Mouse (Mus musculus): ENCODE measurements at regions not wholly inside any gene's neighbourhood (a gene's known extent, or its start where the extent isn't known, plus 50 kb on each side); places are given as distances from the start of the nearest gene placed in this dataset.
A peak's percentile ranks its signal among the peaks of the same experiment; 100 is the strongest.

DNA sequence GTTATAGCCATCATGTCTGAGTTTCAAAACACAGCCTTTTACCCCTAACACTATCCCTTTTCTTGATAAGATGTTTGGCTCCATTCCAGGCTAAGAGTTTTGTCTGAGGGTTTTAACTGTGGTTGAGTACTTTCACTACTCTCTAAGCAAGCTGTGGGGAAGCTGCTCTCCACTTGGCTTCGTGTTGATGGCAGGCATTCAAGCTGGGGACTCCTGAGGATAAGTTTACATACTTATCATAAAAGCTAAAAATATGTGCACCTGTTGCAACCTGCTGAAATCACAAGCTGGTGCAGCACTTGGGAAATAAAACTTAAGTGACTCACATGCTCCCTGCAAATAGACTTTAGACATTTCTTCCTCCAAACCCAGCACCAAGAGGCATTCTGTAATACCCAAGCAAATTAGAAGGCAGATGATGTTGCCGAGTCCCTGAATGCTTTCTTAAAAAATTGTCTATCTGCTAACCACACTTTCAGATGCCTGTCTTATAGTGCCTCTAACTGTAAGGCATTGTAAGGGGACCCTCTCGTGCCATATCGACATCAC, 169.3 kb downstream of the Lnpk start:
- peaks cover 30% of the 10 kb centered on the region for H3K4me1 ChIP-seq
- H3K27me3 ChIP-seq, result no peaks in the 10 kb centered on the region
- no peak overlapping the region for H3K4me2 ChIP-seq (replicated peaks)
- no peaks in the 10 kb centered on the region for H3K9me3 ChIP-seq
- 65% methylated on average over 4 of the region's 4 CpGs for WGBS
- H3K4me3 ChIP-seq, result no peak overlapping the region
- H3K9ac ChIP-seq, result no peak overlapping the region
- H3K36me3 ChIP-seq, result no peaks in the 10 kb centered on the region
- ATAC-seq (ENCODE audit: low FRiP score, low read depth), result no peak
- no peak overlapping the region for H3K27ac ChIP-seq

DNA sequence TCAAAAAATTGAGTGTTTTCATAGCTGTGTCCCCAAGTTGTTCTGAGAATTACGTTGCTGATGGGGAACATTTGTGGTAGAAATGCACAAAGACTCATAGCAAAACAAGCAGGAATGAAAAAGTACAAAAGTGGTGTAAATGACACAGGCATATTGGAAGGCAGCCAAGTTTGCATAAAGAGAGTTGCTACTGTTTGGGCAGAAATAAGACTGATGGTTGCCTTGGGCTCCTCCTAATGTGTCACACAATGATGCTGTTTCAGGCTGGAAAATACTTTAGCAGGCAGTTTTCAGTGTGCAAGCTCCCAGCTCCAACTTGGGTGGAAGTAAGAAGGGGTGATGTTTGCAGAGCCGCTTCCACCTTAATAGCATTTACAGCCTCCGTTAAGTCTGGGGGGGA, 174.7 kb downstream of the Lnpk start:
- 30% methylated on average over 3 of the region's 3 CpGs for WGBS
- no peak overlapping the region for H3K4me2 ChIP-seq (replicated peaks)
- H3K4me3 ChIP-seq, result no peak overlapping the region
- H3K9ac ChIP-seq, result no peak overlapping the region
- H3K36me3 ChIP-seq, result no peaks in the 10 kb centered on the region
- H3K27me3 ChIP-seq, result no peaks in the 10 kb centered on the region
- H3K4me1 ChIP-seq, result peaks cover 28% of the 10 kb centered on the region
- no peak for ATAC-seq (ENCODE audit: low FRiP score, low read depth)
- H3K9me3 ChIP-seq, result no peaks in the 10 kb centered on the region
- no peak overlapping the region for H3K27ac ChIP-seq

DNA sequence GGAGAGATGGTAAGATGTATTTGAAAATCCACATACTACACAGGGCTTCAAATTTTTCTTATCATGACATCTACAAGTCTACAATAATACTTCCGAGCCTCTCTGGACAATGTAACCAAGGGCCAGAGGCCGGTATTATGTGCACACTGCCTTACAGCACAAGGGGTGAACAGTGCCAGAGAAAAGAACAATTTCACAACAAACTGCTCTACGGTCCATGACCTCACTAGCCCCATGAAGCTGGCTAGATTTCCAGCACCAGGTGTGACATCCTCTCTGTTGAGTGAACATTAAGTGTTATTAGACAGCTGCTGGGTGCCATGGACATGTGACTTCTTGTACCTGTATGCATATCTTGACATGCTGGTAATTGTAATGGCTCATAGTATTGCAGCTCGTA, 188.2 kb downstream of the Lnpk start:
- WGBS, result 90% methylated on average over 4 of the region's 4 CpGs
- Histone ChIP-seq H3K27ac (no peak overlapping the region), H3K4me1 (peaks cover 15% of the 10 kb centered on the region; the same call in 1 of the 2 replicates), H3K9ac (no peak overlapping the region), H3K4me2 (replicated peaks) (no peak overlapping the region), H3K36me3 (no peaks in the 10 kb centered on the region), H3K27me3 (no peaks in the 10 kb centered on the region), H3K9me3 (no peaks in the 10 kb centered on the region), H3K4me3 (no peak overlapping the region)
- ATAC-seq (ENCODE audit: low FRiP score, low read depth), result no peak

DNA sequence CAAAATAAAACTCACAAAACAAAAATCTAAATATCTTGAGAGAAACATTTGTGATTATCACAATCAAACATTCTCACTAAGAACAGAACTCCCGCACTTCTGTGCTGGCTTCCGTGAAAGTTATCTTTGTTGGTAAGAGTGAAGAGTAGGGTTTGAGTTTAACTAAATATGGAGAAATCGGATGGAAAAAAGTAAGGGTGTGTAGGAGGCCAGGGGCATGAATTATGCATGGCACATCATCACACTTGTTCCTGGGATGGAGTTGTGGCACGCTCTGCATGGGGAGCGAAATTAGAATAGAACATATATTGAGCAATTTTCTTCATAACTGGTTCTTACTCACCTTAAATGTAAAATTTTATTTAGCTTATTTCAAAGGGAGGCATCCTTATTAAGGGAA, 191.2 kb downstream of the Lnpk start:
- Histone ChIP-seq H3K36me3 (no peaks in the 10 kb centered on the region), H3K9me3 (no peaks in the 10 kb centered on the region), H3K9ac (no peak overlapping the region), H3K4me2 (replicated peaks) (no peak overlapping the region), H3K4me3 (no peak overlapping the region), H3K27me3 (no peaks in the 10 kb centered on the region), H3K4me1 (peaks cover 15% of the 10 kb centered on the region; the same call in 1 of the 2 replicates), H3K27ac (no peak overlapping the region)
- ATAC-seq (ENCODE audit: low FRiP score, low read depth), result no peak
- WGBS, result 85% methylated on average over 5 of the region's 5 CpGs

DNA sequence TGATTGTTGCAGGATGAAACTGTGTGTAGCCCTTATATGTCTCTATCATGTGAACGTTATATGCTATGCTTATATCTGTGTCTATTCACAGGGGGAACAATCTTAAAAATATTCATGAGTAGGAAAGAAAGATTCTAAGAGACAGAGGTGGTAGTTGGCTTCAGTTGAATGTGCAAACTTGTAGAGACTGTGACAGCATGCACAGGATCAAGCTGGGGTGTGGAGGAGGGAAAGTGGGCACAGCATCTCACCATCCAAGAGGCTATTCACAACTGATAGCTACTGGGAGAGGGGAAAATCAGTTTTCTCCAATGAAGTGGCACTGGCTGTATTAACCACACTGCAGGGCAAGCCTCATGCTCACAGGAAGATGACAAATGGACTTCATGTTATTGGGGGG, 194.3 kb downstream of the Lnpk start:
- H3K27me3 ChIP-seq, result no peaks in the 10 kb centered on the region
- H3K27ac ChIP-seq, result no peak overlapping the region
- H3K4me2 ChIP-seq (replicated peaks), result no peak overlapping the region
- H3K4me3 ChIP-seq, result no peak overlapping the region
- peaks cover 29% of the 10 kb centered on the region for H3K4me1 ChIP-seq
- H3K9ac ChIP-seq, result no peak overlapping the region
- 84% methylated on average over 1 of the region's 1 CpGs for WGBS
- no peaks in the 10 kb centered on the region for H3K9me3 ChIP-seq
- no peaks in the 10 kb centered on the region for H3K36me3 ChIP-seq
- ATAC-seq (ENCODE audit: low FRiP score, low read depth), result no peak

DNA sequence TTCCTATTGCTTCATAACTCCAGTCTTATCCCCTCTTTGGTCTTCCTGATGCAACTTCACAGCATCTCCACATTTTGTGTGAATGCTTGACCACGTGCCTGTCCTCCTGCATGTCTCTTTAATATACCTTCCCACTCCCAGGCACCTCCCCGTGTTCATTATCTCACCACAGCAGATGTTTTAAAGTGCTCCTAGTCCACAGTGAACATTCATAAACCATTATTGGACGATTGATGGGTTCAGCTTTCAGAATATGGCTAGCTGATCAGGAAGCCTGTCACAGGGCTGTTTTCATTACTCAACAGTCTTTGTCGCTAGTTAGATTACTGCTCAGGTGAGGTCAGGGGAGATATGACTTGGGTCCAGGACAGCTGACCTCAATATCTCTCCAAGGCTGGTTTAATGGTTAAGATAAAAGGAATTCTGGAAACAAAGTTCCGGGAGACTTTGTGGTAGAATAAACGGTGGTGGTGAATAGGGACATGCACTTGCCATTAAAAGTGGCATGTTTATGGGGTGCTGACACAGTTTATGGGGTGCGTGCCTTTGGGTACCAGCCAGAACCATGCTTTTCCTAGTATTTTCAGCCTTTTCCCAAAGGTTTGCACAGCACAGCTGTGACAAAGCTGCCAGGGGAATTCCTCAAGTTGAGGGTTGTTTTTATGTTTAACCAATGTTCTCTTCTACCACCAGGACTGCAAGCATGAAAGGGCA, 198.5 kb downstream of the Lnpk start:
- Histone ChIP-seq H3K36me3 (no peaks in the 10 kb centered on the region), H3K27ac (no peak overlapping the region), H3K4me2 (replicated peaks) (no peak overlapping the region), H3K9me3 (no peaks in the 10 kb centered on the region), H3K4me3 (no peak overlapping the region), H3K4me1 (peaks cover 23% of the 10 kb centered on the region), H3K9ac (no peak overlapping the region), H3K27me3 (no peaks in the 10 kb centered on the region)
- ATAC-seq (ENCODE audit: low FRiP score, low read depth), result peak; percentile 69; the same call in 1 of the 2 replicates
- WGBS, result 7% methylated on average over 7 of the region's 7 CpGs

DNA sequence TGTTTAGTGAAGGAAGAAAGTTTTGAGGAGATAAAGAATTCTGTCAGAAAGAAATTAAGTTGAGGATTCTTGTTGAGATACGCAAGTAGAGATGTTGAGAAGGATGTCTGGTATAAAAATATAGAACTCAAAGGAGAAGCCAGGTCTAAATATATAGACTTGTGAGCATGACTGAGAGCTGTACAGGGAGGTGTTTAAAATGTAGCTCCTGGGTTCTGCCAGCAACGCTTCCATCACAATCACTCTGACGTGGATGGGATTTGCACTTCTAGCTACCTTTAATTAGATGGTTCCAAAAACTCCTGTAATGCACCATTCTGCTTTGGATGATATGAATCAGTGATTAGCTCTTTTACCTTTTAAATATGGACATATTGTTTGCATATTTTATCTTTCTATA, 200.5 kb downstream of the Lnpk start:
- 89% methylated on average over 3 of the region's 3 CpGs for WGBS
- Histone ChIP-seq H3K27ac (no peak overlapping the region), H3K36me3 (no peaks in the 10 kb centered on the region), H3K27me3 (no peaks in the 10 kb centered on the region), H3K4me1 (peaks cover 24% of the 10 kb centered on the region), H3K4me3 (no peak overlapping the region), H3K9ac (no peak overlapping the region), H3K9me3 (no peaks in the 10 kb centered on the region), H3K4me2 (replicated peaks) (no peak overlapping the region)
- no peak for ATAC-seq (ENCODE audit: low FRiP score, low read depth)

DNA sequence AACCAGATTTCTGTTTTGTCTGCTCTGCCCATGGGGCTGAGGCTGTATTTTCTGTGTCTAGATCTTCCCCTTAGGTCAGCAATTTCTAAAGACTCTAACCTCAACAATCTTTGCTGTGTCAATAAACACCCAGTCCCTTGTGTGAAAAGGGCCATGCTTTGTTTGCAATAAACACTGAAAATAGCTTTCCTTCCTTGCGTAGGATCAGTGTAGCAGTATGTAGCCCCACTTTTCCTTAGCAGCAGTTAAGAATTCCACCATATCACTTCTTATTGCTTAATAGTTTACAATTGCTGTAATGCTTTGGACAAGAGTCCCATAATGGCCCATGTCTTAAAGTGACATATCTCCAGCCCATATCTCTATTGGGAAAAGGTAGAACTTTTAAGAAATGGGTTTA, 205.3 kb downstream of the Lnpk start:
- H3K4me1 ChIP-seq, result peaks cover 3% of the 10 kb centered on the region; the same call in 1 of the 2 replicates
- no peaks in the 10 kb centered on the region for H3K27me3 ChIP-seq
- no peaks in the 10 kb centered on the region; the same call in 1 of the 2 replicates for H3K9me3 ChIP-seq
- no peak overlapping the region for H3K27ac ChIP-seq
- ATAC-seq (ENCODE audit: low FRiP score, low read depth), result no peak
- 85% methylated on average over 1 of the region's 1 CpGs for WGBS
- H3K9ac ChIP-seq, result no peak overlapping the region
- no peaks in the 10 kb centered on the region for H3K36me3 ChIP-seq
- no peak overlapping the region for H3K4me2 ChIP-seq (replicated peaks)
- H3K4me3 ChIP-seq, result no peak overlapping the region

DNA sequence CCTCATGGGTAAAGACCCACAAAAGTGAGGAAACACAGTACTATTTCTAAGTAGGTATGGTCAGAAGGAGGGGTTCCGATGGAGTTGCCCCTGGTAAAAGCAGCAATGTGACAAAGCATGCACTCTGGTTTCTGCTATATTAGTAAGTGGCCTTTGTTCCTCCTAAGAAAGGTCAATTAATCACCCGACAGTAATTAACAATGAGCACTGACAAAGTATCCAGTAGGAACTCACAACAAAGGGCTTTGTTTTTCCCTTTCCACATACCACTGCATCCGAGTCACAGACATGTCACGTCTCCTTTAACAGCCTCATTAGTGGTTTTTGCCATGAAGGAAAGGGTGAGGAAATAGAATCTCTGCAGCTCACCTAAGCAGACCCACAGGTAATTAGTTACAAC, 206.2 kb downstream of the Lnpk start:
- Histone ChIP-seq H3K4me3 (no peak overlapping the region), H3K36me3 (no peaks in the 10 kb centered on the region), H3K27ac (no peak overlapping the region), H3K9me3 (no peaks in the 10 kb centered on the region; the same call in 1 of the 2 replicates), H3K4me2 (replicated peaks) (no peak overlapping the region), H3K4me1 (peaks cover 3% of the 10 kb centered on the region; the same call in 1 of the 2 replicates), H3K9ac (no peak overlapping the region), H3K27me3 (no peaks in the 10 kb centered on the region)
- WGBS, result 43% methylated on average over 4 of the region's 4 CpGs
- ATAC-seq (ENCODE audit: low FRiP score, low read depth), result no peak

DNA sequence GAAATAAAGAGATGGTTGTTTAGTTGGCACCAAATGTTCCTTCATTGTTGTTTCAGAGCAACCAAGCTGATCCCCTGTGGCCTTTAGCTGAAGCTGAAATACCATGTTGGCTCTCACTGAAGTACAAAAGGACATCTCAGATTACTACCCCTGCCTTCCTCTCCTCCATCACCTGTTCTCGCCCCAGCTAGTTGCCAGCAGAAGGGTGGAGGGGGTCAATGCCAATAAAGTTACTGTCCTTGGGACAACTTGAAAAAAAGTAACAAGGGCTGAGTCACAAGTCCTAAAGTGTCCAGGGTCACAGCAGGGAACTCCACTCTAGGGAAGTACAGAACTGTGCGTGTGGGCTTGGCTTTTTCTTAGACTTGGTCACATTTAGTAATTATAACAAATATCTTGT, 216.0 kb downstream of the Lnpk start:
- H3K4me2 ChIP-seq (replicated peaks), result no peak overlapping the region
- no peak overlapping the region for H3K27ac ChIP-seq
- 83% methylated on average over 2 of the region's 2 CpGs for WGBS

DNA sequence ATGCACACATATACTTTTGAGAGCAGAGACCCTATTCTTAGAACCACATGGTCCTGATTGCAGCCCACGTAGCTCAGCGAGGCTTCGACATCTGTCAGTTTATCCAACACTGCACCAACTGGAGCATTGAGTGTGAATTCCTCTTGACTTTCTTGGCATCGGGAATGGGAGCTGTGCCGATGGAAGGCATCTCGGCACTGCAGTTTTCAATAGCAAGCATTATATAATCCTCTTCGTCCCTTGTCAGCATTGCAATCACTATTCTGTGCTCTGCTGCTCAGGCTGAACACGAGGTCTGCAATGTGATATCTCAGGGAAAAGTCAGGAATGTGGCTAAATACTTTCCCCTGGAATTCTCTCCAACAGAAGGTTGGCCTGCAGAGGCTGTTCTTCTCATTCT, 224.6 kb downstream of the Lnpk start:
- H3K9ac ChIP-seq, result no peak overlapping the region
- H3K9me3 ChIP-seq, result no peaks in the 10 kb centered on the region
- H3K36me3 ChIP-seq, result no peaks in the 10 kb centered on the region
- H3K4me2 ChIP-seq (replicated peaks), result no peak overlapping the region
- H3K4me1 ChIP-seq, result peaks cover 23% of the 10 kb centered on the region
- ATAC-seq (ENCODE audit: low FRiP score, low read depth), result peak; percentile 54
- no peak overlapping the region for H3K27ac ChIP-seq
- H3K4me3 ChIP-seq, result no peak overlapping the region
- WGBS, result 65% methylated on average over 8 of the region's 8 CpGs
- H3K27me3 ChIP-seq, result no peaks in the 10 kb centered on the region

More for the DNA sequence above, 216.0 kb downstream of the Lnpk start:
- Histone ChIP-seq H3K9me3 (0 out of 2 replicates have a peak, but pooled peaks cover 6% of the 10 kb centered on the region), H3K4me3 (no peak overlapping the region), H3K27me3 (no peaks in the 10 kb centered on the region), H3K9ac (no peak overlapping the region), H3K4me1 (no peaks in the 10 kb centered on the region), H3K36me3 (no peaks in the 10 kb centered on the region)
- ATAC-seq (ENCODE audit: low FRiP score, low read depth), result no peak

DNA sequence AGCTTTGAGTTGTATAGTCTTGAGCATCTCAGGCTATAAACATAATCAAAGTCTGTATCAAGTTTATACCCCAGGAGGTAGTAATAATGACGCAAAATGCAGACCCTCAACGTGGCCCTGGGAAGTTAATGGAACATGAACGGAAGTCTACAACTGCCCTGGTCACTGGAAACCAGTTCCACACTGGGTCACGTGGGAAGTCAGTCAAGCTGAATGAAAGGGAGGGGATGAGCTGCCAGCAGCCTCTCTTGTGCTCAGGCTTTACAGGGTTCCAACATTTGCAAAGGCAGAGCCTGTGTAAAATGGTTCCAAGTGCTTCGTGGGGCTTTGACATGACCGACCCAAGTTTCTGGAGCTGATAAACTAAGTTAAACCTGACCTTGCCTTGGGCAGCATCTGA, 229.4 kb downstream of the Lnpk start:
- H3K27ac ChIP-seq, result no peak overlapping the region; the same call in 1 of the 2 replicates
- no peak overlapping the region for H3K4me2 ChIP-seq (replicated peaks)
- H3K4me1 ChIP-seq, result peaks cover 29% of the 10 kb centered on the region
- H3K4me3 ChIP-seq, result no peak overlapping the region
- no peaks in the 10 kb centered on the region for H3K36me3 ChIP-seq
- H3K9me3 ChIP-seq, result no peaks in the 10 kb centered on the region
- H3K9ac ChIP-seq, result no peak overlapping the region
- ATAC-seq (ENCODE audit: low FRiP score, low read depth), result peak; percentile 75
- 37% methylated on average over 6 of the region's 6 CpGs for WGBS
- no peaks in the 10 kb centered on the region for H3K27me3 ChIP-seq

DNA sequence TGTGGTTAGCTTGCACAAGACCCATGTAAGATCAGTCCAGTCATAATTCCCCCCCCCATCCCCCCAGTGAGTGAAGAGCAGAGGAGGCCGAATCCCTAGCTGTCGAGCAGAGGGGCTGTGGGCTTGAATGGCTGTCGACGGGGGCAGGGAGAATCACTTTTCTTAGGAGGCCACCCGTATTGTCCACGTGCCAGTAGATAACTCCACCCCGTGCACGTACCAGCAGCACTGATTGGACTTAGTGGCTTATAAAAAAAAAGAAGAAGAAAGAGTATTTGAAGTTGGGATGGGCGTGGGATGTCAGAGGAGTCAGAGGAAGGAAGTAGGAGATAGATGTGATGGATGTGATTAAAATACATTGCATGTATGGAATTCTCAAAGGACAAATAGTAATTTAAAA, 272.9 kb downstream of the Lnpk start:
- Histone ChIP-seq H3K9ac (no peak overlapping the region), H3K27ac (no peak overlapping the region), H3K27me3 (no peaks in the 10 kb centered on the region), H3K4me3 (no peak overlapping the region), H3K4me2 (replicated peaks) (no peak overlapping the region), H3K36me3 (no peaks in the 10 kb centered on the region), H3K9me3 (no peaks in the 10 kb centered on the region; the same call in 1 of the 2 replicates), H3K4me1 (peaks cover 19% of the 10 kb centered on the region)
- WGBS, result 91% methylated on average over 9 of the region's 9 CpGs
- no peak for ATAC-seq (ENCODE audit: low FRiP score, low read depth)
